Mouse (Mus musculus) layer of hippocampus, adult 6 months (tissue): ENCODE measurements around the gene Wdr20. TPM values are rescaled to one million over a fixed set of nuclear protein-coding genes. Genes with fewer than 3 reads are reported as not detected.

Experiments
- long read RNA-seq, 2 experiments: library from polyadenylated mRNA; unstranded; transcript quantifications; one replicate each; pipeline ENCODE4 v2.0.0; 2019 to 2020
- polyA plus RNA-seq: library from polyadenylated mRNA; unstranded; fragments of <200 nt; fragmentation: Nextera tagmentation; gene quantifications from 2 replicates; pipeline ENCODE4 v1.2.3, GENCODE M21; 2021

Gene Wdr20
- polyA plus RNA-seq = 13.3 and 15.2 TPM in 2 replicates
- long read RNA-seq, experiment 1, transcript Wdr20-201 (3 exons, 2,384 nt) = major isoform, 35 of 44 reads
- long read RNA-seq, experiment 1, partial matches to known transcripts = 1 of 44 reads
- long read RNA-seq, experiment 1, other reads (novel, unspliced or antisense) = 8 of 44 reads
- long read RNA-seq, experiment 2, transcript Wdr20-201 (3 exons, 2,384 nt) = major isoform, 101 of 132 reads
- long read RNA-seq, experiment 2, partial matches to known transcripts = 6 of 132 reads
- long read RNA-seq, experiment 2, other reads (novel, unspliced or antisense) = 25 of 132 reads

GRCm38 (mm10) chr12:110737170-110738157, at the start of gene Wdr20:
Gene Wdr20 (plus strand): TSS chr12:110737944.

GRCm38 (mm10) chr12:110702556-110702955, 35.2 kb upstream of the Wdr20 start, which contains the start of gene Hsp90aa1:
Gene Hsp90aa1 (minus strand): TSS chr12:110702728.

DNA sequence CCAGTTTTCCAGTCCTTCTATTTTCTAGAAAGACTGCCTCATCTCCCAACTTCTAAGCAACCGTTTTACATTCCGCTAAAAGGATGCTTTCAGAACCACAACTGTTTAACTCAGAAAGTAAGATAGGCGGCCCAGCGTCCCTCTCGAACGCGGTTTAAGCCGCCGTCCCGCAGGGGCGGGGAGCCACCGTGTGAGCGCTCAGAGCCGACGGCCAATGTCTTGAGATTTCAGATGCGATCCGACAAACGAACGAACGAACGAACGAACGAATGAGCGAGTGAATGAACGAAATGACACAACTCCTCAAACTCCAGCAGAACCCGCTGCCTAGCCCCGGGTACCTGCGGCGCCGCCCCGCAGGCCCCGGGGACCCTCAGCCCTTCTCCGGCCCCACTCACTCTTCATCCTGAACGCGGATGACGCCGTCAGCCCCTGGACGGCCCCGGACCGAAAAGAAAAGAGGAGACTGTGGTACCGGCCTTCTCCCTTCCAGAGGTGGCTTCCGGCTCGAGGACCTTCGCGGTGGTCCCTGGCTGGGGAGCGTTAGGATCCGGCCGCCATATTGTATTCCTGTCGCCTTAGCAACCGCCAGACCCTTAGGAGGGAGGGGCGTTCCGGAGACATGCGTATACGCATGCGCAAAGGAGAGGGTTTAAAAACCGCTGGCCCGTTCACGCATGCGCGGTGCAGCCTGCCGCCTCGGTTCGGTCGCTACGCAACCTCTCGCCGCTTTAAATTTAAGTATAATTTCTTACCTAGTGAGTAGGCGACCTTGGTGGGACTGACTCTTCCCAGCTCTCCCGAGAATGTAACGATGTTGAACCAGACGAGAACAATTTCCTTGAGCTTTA, 102.8 kb downstream of the Wdr20 start, which contains the start of gene Mok:
TSS of gene Mok (minus strand) at position 592 of the 851 bp plus-strand sequence.

GRCm38 (mm10) chr12:110850010-110850928, 112.5 kb downstream of the Wdr20 start, which contains the start of gene Zfp839:
Gene Zfp839 (plus strand): TSS chr12:110850253.

Other genes with a start within 250 kb of the Wdr20 start
- gene Dync1h1, start 136.5 kb upstream of the Wdr20 start, polyA plus RNA-seq = 43.5 and 46.0 TPM in 2 replicates
- gene 1700001K19Rik, start 55.3 kb upstream of the Wdr20 start, polyA plus RNA-seq = not detected in 2 replicates
- gene Hsp90aa1, start 35.2 kb upstream of the Wdr20 start, polyA plus RNA-seq = 764 and 832 TPM in 2 replicates
- 4.6 and 5.0 TPM in 2 replicates for gene Mok, start 103.0 kb downstream of the Wdr20 start, polyA plus RNA-seq
- gene Zfp839, start 112.3 kb downstream of the Wdr20 start, polyA plus RNA-seq = 1.0 and 1.4 TPM in 2 replicates
- gene Cinp, start 151.2 kb downstream of the Wdr20 start, polyA plus RNA-seq = 63.0 and 65.4 TPM in 2 replicates
- gene Tecpr2, start 151.3 kb downstream of the Wdr20 start, polyA plus RNA-seq = 6.4 and 7.0 TPM in 2 replicates
- 26.3 and 28.0 TPM in 2 replicates for gene Ankrd9, start 241.1 kb downstream of the Wdr20 start, polyA plus RNA-seq